Mouse (Mus musculus): Measurements from ENCODE around the gene Angel2. TPM values are rescaled to one million over a fixed set of nuclear protein-coding genes. Genes with fewer than 3 reads are reported as not detected.
"Not testable (repeated sequence)": the region's sequence is repeated elsewhere in the genome, so short reads cannot be mapped to it uniquely, and the experiment has no call there.

Angel2 gene
- total RNA-seq (2022) = 10 to 100 TPM; 56.3 to 64.7 (median 57.9) TPM

DNA sequence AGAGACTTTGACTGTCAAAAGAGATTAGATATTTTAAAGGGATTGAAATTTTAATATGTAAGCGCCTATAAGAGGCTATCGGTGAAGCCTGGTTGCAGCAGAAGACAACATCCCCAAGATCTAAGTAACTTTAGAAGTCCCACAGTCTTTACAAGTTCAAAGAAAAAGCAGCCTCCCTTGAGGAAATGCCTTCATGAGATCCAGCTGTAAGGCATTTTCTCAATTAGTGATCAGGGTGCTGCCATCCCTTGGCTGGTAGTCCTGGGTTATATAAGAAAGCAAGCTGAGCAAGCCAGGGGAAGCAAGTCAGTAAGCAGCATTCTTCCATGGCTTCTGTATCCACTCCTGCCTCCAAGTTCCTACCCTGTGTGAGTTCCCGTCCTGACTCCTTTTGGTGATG lies at the start of gene Angel2:
Angel2 (plus strand) TSS at position 301 of the 400 bp plus-strand sequence.
- DNase-seq (ENCODE audit: low spot score in 2 of 2) = not testable (repeated sequence)

DNA sequence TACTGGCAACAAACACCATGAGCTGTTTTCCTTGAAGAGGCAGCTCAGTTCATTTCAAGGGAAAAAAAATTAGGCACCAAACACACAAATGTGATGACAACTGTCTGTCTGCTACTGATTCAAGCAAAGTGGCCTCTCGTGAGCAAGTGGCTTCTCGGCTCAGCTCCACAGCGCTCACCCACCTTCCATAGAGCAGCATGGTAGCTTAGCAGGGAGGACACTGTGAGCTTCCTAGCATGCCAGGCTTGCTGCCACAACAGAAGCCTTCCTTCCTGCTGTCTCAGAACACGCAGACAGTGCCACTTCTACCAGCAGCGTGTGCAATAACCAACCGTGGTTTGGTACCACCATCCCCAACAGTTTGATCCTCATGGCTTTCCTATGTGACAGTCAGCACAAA lies 49.2 kb upstream of the Angel2 start:
- no peak for DNase-seq (ENCODE audit: low spot score in 2 of 2)

GRCm38 (mm10) chr1:190880638-190881037 lies 44.3 kb upstream of the Angel2 start:
- no peak for DNase-seq (ENCODE audit: low spot score in 2 of 2)

- no peak for DNase-seq (ENCODE audit: low spot score in 2 of 2)
These were observed 43.5 kb upstream of the Angel2 start for GRCm38 (mm10) chr1:190881422-190881821.

- no peak for DNase-seq (ENCODE audit: low spot score in 2 of 2)
These were observed 38.9 kb upstream of the Angel2 start for GRCm38 (mm10) chr1:190886014-190886413.

DNA sequence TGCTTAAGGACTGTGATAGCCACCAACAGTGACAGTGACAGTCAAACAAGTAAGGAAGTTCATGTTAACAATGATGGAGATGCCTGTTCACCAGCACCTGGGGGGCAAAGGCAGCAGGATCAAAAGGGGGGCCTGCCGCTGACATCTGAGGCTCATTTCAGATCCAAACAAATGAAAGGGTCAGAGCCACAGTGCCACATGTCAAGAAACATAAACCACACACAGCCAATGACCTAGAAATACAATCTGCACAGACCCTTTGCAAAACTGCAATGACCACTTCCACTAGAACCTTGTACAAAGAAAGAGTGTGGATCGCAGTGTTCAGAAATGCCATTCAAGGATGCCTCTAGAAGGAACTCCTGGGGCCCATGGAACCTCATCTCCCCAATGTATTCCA lies 36.9 kb upstream of the Angel2 start:
- DNase-seq (ENCODE audit: low spot score in 2 of 2) = no peak

- no peak for DNase-seq (ENCODE audit: low spot score in 2 of 2)
These were observed 36.3 kb upstream of the Angel2 start for GRCm38 (mm10) chr1:190888646-190889045.

DNA sequence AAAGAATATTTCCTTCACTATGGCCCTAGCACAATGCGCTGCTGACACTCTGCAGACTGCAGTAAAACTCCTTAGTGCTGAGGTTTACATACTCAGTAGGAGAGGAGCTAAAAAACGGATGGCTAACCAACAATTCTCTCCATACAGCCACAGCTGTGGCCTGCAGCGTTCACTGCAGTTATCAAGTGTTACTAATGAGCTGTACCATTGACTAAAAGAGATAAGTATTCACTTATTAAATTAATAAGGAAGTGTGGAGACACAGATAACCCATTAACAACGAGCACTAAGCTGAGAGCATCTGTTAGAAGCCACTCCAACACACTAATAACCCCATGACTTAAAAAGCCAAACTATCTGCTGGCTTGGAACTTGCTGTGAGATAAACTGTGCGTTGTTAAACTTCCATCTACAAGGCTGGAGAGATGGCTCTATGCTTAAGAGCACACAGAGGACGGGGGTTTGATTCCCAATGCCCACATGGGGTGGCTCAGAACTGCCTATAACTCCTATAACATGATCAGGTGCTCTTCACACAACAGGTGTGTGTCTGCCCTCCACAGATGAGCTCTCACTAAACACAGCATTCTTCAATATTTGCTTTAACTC lies 31.2 kb upstream of the Angel2 start:
- no peak for DNase-seq (ENCODE audit: low spot score in 2 of 2)

GRCm38 (mm10) chr1:190898186-190898585 lies 26.7 kb upstream of the Angel2 start:
- no peak for DNase-seq (ENCODE audit: low spot score in 2 of 2)

GRCm38 (mm10) chr1:190898899-190899575 lies 25.9 kb upstream of the Angel2 start:
- no peak for DNase-seq (ENCODE audit: low spot score in 2 of 2)

DNA sequence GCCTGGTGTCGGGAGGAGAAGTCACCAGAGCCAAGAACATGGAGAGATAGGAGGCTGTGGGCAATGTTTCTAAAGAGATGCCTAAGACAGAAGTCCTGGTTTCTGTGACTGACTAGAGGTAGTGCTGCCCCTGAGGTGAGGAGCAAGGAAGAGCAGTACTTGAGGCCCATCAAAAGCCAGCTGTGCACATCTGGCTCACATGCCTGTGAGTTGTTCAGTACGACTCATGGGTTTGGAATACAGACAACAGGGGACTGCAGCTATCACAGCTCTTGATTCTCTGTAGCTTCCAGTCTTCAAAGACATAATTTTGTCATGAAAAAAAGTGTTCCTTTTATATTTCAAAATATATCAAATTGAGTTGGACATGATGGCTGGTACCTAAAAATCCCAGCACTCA lies 23.8 kb upstream of the Angel2 start:
- DNase-seq (ENCODE audit: low spot score in 2 of 2) = no peak

DNA sequence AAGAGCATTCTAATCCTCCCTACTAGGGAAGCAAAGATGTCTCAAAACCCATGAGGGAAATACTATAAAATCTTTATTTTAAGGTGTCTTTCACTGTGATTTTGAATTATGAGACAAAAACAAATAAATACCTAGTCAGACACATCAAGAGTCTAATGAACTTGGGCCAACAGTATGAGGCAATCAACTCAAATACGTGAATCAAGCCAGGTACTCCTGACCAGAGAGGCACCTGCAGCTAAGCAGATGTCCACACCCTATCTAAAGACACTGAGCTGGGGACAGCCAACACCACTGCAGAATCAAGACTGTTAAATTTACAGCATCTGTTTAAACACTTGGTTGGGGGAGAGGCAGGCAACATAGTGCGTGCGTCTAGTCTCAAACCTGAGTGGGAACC lies 20.8 kb upstream of the Angel2 start:
- DNase-seq (ENCODE audit: low spot score in 2 of 2) = no peak

DNA sequence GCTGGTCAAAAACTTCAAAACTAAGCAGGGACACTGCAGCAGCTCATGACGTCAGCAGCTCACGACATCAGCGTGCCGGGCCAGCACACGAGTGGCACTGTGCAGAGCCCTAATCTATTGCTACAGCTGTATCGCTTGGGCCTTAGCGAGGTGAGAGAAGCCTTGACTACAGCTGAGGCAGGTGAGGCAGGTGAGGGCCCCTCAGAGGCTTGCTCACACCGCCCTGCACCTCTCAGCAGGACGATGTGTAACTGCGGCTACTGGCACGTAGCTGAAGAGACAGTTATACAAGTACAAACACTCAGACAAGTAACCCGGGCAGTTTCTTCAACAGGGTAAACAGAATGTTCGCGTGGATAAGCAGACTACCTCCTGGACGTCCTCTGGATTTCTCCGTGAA lies 20.2 kb upstream of the Angel2 start:
- no peak for DNase-seq (ENCODE audit: low spot score in 2 of 2)

GRCm38 (mm10) chr1:190910836-190911235 lies 14.1 kb upstream of the Angel2 start:
- DNase-seq (ENCODE audit: low spot score in 2 of 2) = peak in 1 of 2 experiments; percentile 21

- peak; percentile 73 to 84 for DNase-seq (ENCODE audit: low spot score in 2 of 2)
These were observed 13.3 kb upstream of the Angel2 start, which contains the start of gene Rps6kc1 for GRCm38 (mm10) chr1:190911415-190912123. TSS of gene Rps6kc1 (minus strand) at chr1:190911770.

GRCm38 (mm10) chr1:190912623-190913022 lies 12.3 kb upstream of the Angel2 start:
- DNase-seq (ENCODE audit: low spot score in 2 of 2) = no peak

DNA sequence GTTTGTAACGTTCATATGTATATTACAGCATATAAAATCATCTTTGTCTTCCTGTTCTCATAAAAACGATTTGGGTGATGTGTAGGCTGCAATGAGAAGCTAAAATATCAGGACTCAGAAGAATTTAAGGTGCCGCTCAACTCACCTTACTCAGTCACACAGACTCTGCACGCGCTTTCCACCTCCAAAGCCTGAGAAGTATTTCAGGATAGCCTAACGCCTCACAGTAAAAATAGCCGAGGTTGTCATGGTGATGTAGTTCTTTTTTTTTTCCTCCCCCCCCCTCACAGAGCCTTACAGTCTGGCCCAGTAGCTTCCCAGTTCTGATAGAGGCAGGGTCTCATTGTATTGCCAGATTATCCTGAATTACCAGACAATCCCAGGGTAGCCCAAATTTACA lies 6.0 kb upstream of the Angel2 start:
- peak in 1 of 2 experiments; percentile 79 for DNase-seq (ENCODE audit: low spot score in 2 of 2)

- DNase-seq (ENCODE audit: low spot score in 2 of 2) = no peak
These were observed 5.0 kb upstream of the Angel2 start for GRCm38 (mm10) chr1:190919725-190920469.

DNA sequence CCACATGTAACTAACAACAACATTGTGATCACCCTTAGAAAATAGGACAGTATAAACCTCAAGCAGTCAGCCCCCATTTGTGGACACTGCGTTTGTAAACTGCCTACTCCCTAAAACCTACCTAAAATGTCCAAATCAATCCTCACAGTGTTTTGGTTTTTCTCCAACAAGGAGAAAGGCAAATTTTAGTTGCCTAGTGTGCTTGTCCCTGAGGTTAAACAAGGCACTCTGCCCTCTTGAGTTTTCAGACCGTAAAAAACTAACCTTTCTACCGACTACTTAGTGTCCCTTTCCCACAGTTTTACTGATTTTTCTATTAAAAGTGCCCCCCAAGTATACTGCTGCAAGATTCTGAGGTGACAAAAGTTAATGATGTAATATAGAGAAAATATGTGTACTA lies 2.4 kb downstream of the Angel2 start:
- no peak for DNase-seq (ENCODE audit: low spot score in 2 of 2)

- no peak for DNase-seq (ENCODE audit: low spot score in 2 of 2)
These were observed 2.9 kb downstream of the Angel2 start for GRCm38 (mm10) chr1:190927751-190928369.

DNA sequence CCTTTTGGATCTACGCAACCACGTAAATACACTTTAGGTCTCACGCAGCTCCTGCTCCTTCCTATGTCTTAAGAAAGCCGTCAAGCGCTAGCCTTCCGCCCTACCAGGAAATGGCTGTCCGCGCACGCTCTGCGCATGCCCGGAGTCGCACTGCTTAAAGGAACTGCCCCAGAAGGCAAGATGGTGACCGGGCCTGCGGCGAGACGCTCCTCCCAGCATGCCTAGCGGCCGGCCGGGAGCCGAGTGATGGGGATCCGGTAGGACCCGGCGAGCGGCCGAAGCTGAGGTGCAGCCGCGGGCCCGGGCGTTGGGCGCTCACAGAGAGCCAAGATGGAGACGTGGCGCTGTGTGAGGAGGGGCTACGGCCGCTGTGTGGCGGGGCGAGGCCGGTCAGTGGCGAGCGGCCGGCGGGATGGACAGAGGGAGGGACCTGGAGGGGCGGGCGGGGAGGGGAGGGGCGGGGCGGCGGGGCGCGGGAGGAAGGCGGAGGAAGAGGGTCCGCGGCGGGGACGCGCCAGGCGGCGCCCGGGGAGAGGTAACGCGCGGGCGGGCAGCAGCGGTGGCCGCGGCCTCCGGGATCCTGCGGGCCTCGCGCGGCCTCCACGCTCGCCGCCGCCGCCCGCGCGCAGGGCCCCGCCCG lies 3.6 kb downstream of the Angel2 start:
- DNase-seq (ENCODE audit: low spot score in 2 of 2) = peak; percentile 96 to 98

Data from left cerebral cortex, adult 8-10 months (tissue).